Mouse (Mus musculus) large intestine, adult 2 months (tissue): ENCODE data around the gene Ak3. TPM values are rescaled to one million over a fixed set of nuclear protein-coding genes. Genes with fewer than 3 reads are reported as not detected.

ENCODE experiments used
- DNase-seq: peaks from one replicate; pipeline ENCODE4 v3.0.0-alpha.2; 2012; ENCODE audit warnings: low read depth, low spot score
- WGBS: fragments of 180-500 bp; shearing (Covaris S2); methylation state at CpG from one replicate; pipeline ENCODE4 v1.1.7; 2018; 5-methylcytosine and 5-hydroxymethylcytosine counted together
- polyA plus RNA-seq: library from polyadenylated mRNA; depleted of rRNA; stranded (reverse); fragments of >200 nt; gene quantifications from 2 replicates; pipeline ENCODE4 v1.2.3, GENCODE M21; 2012; rRNA removed

Gene Ak3
- polyA plus RNA-seq, result 65.6 and 102 TPM in 2 replicates

DNA sequence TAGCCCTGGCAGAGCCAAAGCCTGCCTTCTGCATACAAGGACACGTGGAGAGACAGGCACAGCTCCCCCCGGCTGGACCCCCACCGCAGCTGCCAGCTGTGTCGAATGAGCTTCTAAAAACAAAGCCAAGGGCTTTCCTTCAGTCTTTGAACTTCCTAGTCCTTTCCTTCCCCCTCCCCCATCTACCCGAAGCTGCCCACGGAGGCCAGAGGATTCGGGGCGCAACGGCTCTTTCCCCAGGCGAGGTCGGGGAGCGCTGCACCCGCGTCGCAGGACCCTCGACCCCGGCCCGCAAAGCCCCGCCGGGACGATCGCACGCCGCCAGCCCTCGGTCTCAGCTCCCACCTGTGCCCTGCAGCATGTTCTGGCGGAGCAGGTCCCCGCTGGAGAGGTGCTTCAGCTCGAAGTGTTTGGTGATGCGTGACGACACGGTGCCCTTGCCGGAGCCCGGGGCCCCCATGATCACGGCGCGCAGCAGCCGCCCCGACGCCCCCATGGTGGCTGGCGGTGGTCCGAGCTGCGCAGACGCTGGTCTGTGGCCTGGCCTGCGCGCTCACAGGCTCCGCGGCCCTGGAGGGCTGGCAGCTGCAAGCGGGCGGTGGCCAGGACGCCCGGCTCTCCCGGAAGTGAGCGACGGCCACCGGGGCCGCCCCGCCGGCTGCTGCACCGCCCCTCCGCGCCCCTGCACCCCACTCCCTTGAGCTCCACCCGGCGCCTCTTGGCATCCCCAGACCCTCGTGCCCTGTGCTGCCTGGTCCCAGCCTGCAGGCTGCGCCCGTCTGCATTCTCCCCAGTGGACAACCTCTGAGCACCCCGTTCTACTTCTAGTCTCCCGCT is at the start of gene Ak3:
Gene Ak3 (minus strand): TSS at position 628 of the 837 bp plus-strand sequence.
- under 1% methylated on average over 68 of the region's 68 CpGs for WGBS
- DNase-seq, result no peak

DNA sequence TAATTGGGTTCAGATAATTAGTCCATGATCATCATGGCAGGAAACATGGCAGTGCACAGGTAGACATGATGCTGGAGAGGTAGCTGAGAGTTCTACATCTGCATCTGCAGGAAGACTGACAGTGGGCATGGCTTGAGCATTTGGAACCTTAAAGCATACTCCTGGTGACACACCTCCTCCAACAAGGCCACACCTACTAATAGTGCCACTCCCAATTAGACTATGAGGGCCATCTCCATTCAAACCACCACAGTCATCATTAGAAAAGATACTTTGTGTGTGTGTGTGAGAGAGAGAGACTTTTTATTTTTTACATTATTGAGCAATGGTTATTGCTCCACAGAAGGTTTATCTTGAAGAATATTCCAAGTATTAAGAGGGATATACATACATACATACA is 44.4 kb upstream of the Ak3 start:
- DNase-seq, result no peak

DNA sequence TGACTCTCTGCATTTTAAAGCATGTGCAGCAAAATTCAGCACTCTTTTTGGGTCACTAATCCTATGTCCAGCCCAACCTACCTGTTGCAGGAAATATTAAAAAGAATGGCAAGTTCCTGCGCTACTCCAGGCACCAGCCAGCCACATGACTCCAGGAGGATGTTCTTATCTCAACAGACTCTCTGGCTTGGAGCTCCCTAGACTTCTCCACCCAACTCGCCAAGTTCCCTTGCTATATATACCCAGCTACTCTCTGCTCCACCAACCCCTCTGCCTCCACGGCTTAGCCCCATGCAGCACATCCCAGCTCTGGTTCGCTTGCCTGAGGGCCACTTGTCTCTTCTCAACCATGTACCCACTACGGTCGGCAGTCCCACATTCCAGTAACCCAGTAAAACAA is 40.9 kb upstream of the Ak3 start:
- 78% methylated on average over 6 of the region's 6 CpGs for WGBS

DNA sequence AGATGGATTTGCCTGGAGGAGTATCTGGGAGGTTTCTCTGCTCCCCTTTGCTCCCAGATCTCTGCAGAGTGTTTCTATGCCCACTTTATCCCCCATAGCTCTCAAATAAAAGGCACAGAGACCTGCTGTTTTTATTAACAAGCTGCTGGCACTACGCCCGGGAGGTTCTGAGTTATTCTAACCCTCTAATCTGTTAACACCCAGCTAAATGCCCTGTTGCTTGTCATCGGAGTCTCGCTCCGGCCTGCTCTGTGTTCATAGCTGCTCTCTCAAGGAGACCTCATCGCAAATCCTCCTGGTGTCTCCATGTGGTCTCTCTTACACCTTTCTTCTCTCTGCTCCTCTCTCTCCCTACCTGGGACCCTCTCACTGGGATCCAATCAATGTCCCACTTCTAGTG is 27.0 kb upstream of the Ak3 start:
- WGBS, result 63% methylated on average over 6 of the region's 6 CpGs
- no peak for DNase-seq

More for the DNA sequence above, 40.9 kb upstream of the Ak3 start:
- no peak for DNase-seq

DNA sequence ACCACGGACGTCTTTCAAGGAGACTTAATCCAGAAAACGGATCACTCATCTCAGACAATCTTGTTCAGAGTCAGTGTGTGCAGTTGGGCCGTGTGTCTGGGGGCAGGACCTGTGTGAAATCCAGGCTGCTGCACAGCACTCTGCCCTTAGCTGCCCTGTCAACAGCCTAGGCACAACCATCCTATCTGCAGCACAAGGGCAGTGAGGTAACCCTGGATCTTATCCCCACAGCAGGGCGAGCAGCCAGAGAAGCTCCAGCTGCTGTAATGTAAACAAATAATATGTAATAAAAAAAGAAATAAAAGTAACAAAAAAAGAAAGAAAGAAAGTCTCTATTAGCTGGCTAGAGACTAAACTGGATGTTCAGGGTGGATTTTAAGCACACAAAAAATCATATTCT is 21.4 kb upstream of the Ak3 start:
- no peak for DNase-seq
- 26% methylated on average over 5 of the region's 5 CpGs for WGBS

- WGBS, result 7% methylated on average over 11 of the region's 11 CpGs
- DNase-seq, result no peak
Measured at GRCm38 (mm10) chr19:29066981-29067471, 19.3 kb upstream of the Ak3 start.

- 12% methylated on average over 9 of the region's 9 CpGs for WGBS
Measured at GRCm38 (mm10) chr19:29064451-29065102, 16.8 kb upstream of the Ak3 start.

GRCm38 (mm10) chr19:29063577-29064363 is 16.0 kb upstream of the Ak3 start:
- no peak for DNase-seq
- WGBS, result 9% methylated on average over 18 of the region's 18 CpGs

More at GRCm38 (mm10) chr19:29064451-29065102, 16.8 kb upstream of the Ak3 start:
- DNase-seq, result no peak

- 88% methylated on average over 5 of the region's 5 CpGs for WGBS
- no peak for DNase-seq
Measured at GRCm38 (mm10) chr19:29063009-29063408, 15.2 kb upstream of the Ak3 start.

DNA sequence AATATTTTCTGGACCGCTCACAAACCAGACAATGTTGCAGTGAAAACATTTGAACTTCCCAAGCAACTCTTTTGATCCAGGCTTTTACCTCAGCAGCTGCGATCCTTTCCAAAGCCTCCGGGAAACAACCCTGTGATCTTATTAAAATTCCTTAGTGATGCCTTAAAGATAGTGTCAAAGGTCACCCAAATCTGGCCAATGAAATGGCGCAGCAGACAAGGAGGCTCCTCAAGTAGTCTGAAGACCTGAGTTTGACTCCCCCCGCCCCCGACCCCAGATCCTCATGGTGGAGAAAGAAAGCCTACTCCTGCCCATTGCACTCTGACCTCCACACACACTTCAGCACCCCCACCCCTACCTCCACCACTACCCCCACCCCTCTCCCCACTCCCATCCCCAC is 12.5 kb upstream of the Ak3 start:
- WGBS, result 25% methylated on average over 6 of the region's 6 CpGs
- no peak for DNase-seq

GRCm38 (mm10) chr19:29059688-29060087 is 11.9 kb upstream of the Ak3 start:
- 82% methylated on average over 2 of the region's 2 CpGs for WGBS
- DNase-seq, result no peak

DNA sequence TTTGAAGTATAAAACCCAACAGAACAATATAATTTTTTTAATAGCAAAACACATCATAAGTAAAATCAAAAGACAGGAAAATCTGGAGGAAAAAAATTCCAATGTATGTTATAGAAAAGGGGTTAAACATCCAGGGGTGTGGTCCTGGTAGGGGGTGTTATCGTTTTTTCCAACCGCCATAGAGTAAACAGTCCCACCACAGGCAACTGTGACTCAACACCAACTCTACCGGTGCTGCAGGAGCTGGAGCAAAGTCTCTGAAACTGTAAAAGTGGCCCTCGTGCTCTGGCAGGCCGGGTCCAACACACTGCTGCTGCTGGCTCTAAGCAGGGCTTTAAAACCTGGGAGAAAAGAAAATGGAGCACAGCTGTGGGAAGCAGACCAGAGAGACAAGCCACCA is 11.0 kb upstream of the Ak3 start:
- WGBS, result 40% methylated on average over 5 of the region's 5 CpGs
- DNase-seq, result no peak

GRCm38 (mm10) chr19:29055469-29055868 is 7.7 kb upstream of the Ak3 start:
- no peak for DNase-seq
- WGBS, result 88% methylated on average over 4 of the region's 4 CpGs

DNA sequence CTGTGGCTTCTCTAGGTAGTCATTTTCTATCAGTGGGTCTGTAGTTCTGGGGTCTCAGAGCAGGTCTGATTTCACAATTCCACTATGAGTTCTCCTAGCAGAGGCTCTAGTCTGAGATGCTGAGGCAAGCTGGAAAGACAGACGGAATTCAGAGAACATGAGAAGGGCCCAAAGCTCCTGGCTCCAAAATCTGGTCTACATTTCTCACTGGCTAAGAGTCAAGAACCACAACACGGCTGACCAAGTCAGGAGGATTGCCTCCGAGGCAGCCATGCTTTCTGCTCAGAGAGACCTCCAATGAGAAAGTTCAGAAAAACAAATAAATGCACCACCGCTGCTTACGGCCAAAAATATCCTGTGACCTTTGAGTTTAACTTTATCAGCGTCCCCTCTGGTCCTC is 6.8 kb upstream of the Ak3 start:
- WGBS, result 40% methylated on average over 6 of the region's 6 CpGs
- DNase-seq, result no peak

DNA sequence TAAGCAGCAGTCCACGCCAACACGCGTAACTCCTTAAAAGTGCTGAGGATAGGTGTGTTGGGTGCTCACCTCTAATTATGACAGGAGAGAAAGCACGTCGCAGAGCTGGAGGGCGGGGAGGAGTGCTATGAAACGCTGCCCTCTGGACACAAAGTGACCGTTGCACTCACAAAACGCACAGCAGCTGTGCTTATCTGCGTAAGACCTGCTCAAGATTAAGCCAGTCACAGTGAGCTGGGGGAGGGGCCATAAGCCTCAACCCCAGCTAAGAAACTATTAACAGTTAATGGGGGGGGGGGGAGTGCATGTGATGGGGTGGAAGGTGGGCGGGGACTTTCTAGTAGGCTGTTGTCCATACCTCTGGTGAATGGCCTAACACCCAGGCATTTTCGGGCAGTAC is 5.0 kb upstream of the Ak3 start:
- DNase-seq, result no peak
- 70% methylated on average over 12 of the region's 12 CpGs for WGBS

- 38% methylated on average over 9 of the region's 9 CpGs for WGBS
- DNase-seq, result no peak
Measured at GRCm38 (mm10) chr19:29050186-29050980, 2.6 kb upstream of the Ak3 start.

GRCm38 (mm10) chr19:29049401-29050075 is 1.8 kb upstream of the Ak3 start:
- DNase-seq, result no peak
- WGBS, result 72% methylated on average over 12 of the region's 12 CpGs

GRCm38 (mm10) chr19:29046961-29047333 is 814 bp downstream of the Ak3 start:
- WGBS, result 12% methylated on average over 4 of the region's 4 CpGs
- no peak for DNase-seq
